Mouse (Mus musculus) midbrain, embryonic 11.5 days (tissue): ENCODE data around the gene Onecut3. TPM values are rescaled to one million over a fixed set of nuclear protein-coding genes. Genes with fewer than 3 reads are reported as not detected.

Source experiments
- ATAC-seq: fragments of 200-750 bp; cut with Nextera tagmentation; 2 replicates; pipeline ENCODE4 v1.8.0; 2017; ENCODE audit warnings: moderate TSS enrichment, moderate library complexity; ENCODE audit not compliant: low FRiP score
- DNase-seq: peaks from one replicate; pipeline ENCODE4 v3.0.0; 2015; ENCODE audit warnings: low spot score; ENCODE audit errors: missing footprints
- H3K27ac ChIP-seq: fragments of 300-500 bp; sonication (generic); 2 replicates; pipeline ENCODE4 v1.5.1; 2014; ENCODE audit warnings: low read depth, low read length
- H3K27me3 ChIP-seq: fragments of 300-500 bp; sonication (generic); 2 replicates; pipeline ENCODE4 v1.6.1; 2014; ENCODE audit warnings: mild to moderate bottlenecking, low read length, moderate library complexity, mixed read lengths; ENCODE audit not compliant: control insufficient read depth, insufficient read depth
- H3K36me3 ChIP-seq: fragments of 300-500 bp; sonication (generic); 2 replicates; pipeline ENCODE4 v1.6.1; 2014; ENCODE audit warnings: mild to moderate bottlenecking, low read length, moderate library complexity, mixed read lengths; ENCODE audit not compliant: control insufficient read depth, insufficient read depth
- H3K4me1 ChIP-seq: fragments of 300-500 bp; sonication (generic); 2 replicates; pipeline ENCODE4 v1.6.1; 2014; ENCODE audit warnings: low read length; ENCODE audit not compliant: control insufficient read depth, insufficient read depth
- H3K4me2 ChIP-seq: fragments of 300-500 bp; sonication (generic); 2 replicates; pipeline ENCODE4 v1.6.1; 2014; ENCODE audit warnings: mild to moderate bottlenecking, moderate library complexity
- H3K4me3 ChIP-seq: fragments of 300-500 bp; sonication (generic); 2 replicates; pipeline ENCODE4 v1.5.1; 2014; ENCODE audit warnings: low read depth, low read length
- H3K9ac ChIP-seq: fragments of 300-500 bp; sonication (generic); 2 replicates; pipeline ENCODE4 v1.6.1; 2014; ENCODE audit warnings: low read length
- H3K9me3 ChIP-seq: fragments of 300-500 bp; sonication (generic); 2 replicates; pipeline ENCODE4 v1.6.1; 2016; ENCODE audit warnings: low read length; ENCODE audit not compliant: control insufficient read depth
- WGBS: fragments of 180-500 bp; shearing (Covaris S2); extraction: QIAGEN DNeasy Blood & Tissue Kit; methylation state at CpG from one replicate; pipeline ENCODE4 v1.1.7; 2014; 5-methylcytosine and 5-hydroxymethylcytosine counted together
- polyA plus RNA-seq: library from polyadenylated mRNA; unstranded; fragments of >200 nt; fragmentation: Nextera tagmentation; extraction: Ambion mirVana; gene quantifications from 2 replicates; pipeline ENCODE4 v1.2.1, GENCODE M21; 2014

Gene Onecut3
- polyA plus RNA-seq, 1 experiment from 2014 or later = 2.8 TPM

- ATAC-seq = no peak
Observed at GRCm38 (mm10) chr10:80460324-80460723, 34.3 kb upstream of the Onecut3 start.

GRCm38 (mm10) chr10:80461346-80461745 is 33.3 kb upstream of the Onecut3 start:
- H3K27me3 ChIP-seq = no peaks in the 10 kb centered on the region
- H3K9me3 ChIP-seq = no peaks in the 10 kb centered on the region
- 77% methylated on average over 7 of the region's 7 CpGs for WGBS
- ATAC-seq (no peak), DNase-seq (no peak)
- H3K4me3 ChIP-seq = no peak overlapping the region
- H3K4me1 ChIP-seq = no peaks in the 10 kb centered on the region
- no peak overlapping the region for H3K9ac ChIP-seq
- no peak overlapping the region for H3K27ac ChIP-seq
- H3K36me3 ChIP-seq = no peaks in the 10 kb centered on the region
- H3K4me2 ChIP-seq = no peak overlapping the region

More at GRCm38 (mm10) chr10:80460324-80460723, 34.3 kb upstream of the Onecut3 start:
- Histone ChIP-seq H3K36me3 (no peaks in the 10 kb centered on the region), H3K27ac (no peak overlapping the region), H3K4me3 (no peak overlapping the region), H3K4me2 (no peak overlapping the region), H3K4me1 (no peaks in the 10 kb centered on the region), H3K9me3 (no peaks in the 10 kb centered on the region), H3K9ac (no peak overlapping the region), H3K27me3 (no peaks in the 10 kb centered on the region; the same call in 1 of the 2 replicates)
- DNase-seq = no peak
- 70% methylated on average over 4 of the region's 4 CpGs for WGBS

- no peak overlapping the region for H3K27ac ChIP-seq
- H3K4me2 ChIP-seq = no peak overlapping the region; the same call in 1 of the 2 replicates
- no peak for ATAC-seq
- H3K27me3 ChIP-seq = no peaks in the 10 kb centered on the region
- no peaks in the 10 kb centered on the region for H3K36me3 ChIP-seq
- no peaks in the 10 kb centered on the region for H3K4me1 ChIP-seq
- WGBS = 8% methylated on average over 19 of the region's 19 CpGs
- no peak overlapping the region for H3K9ac ChIP-seq
- no peak overlapping the region for H3K4me3 ChIP-seq
- DNase-seq = no peak
- no peaks in the 10 kb centered on the region for H3K9me3 ChIP-seq
Observed at GRCm38 (mm10) chr10:80464381-80465035, 30.1 kb upstream of the Onecut3 start.

DNA sequence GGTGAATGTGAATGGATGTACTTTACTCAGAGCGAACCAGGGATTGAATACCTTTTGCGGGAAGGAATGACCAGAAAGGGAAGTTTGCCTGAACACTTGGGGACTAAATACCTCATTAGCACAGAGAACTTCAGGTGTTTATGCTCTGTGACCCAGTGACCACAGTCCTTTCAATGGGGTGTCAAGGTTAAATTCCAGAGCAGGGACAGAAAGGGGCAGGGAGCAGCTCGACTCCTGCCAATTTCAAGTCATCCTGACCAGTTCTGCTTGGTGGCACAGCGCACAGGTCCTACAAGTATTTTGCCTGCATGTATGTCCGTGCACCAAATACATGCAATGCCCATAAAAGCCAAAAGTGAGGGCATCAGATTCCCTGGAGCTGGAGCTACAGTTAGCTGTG is 29.6 kb upstream of the Onecut3 start:
- Histone ChIP-seq H3K4me2 (no peak overlapping the region), H3K9me3 (no peaks in the 10 kb centered on the region), H3K27me3 (no peaks in the 10 kb centered on the region), H3K27ac (no peak overlapping the region), H3K4me1 (no peaks in the 10 kb centered on the region), H3K36me3 (no peaks in the 10 kb centered on the region), H3K4me3 (no peak overlapping the region), H3K9ac (no peak overlapping the region)
- DNase-seq = no peak
- 48% methylated on average over 5 of the region's 5 CpGs for WGBS
- ATAC-seq = no peak

GRCm38 (mm10) chr10:80475290-80475959 is 19.2 kb upstream of the Onecut3 start:
- peaks cover 2% of the 10 kb centered on the region for H3K27me3 ChIP-seq
- H3K9me3 ChIP-seq = no peaks in the 10 kb centered on the region
- H3K27ac ChIP-seq = peak overlapping the region; percentile 37; the same call in 1 of the 2 replicates
- ATAC-seq = peak; percentile 90
- peaks cover 5% of the 10 kb centered on the region for H3K4me1 ChIP-seq
- DNase-seq = peak; percentile 99
- peak overlapping the region; percentile 63 for H3K4me2 ChIP-seq
- H3K4me3 ChIP-seq = peak overlapping the region; percentile 42
- H3K9ac ChIP-seq = peak overlapping the region; percentile 60
- H3K36me3 ChIP-seq = no peaks in the 10 kb centered on the region
- 1% methylated on average over 56 of the region's 58 CpGs for whole genome bisulfite sequencing

GRCm38 (mm10) chr10:80478531-80478930 is 16.1 kb upstream of the Onecut3 start:
- no peaks in the 10 kb centered on the region for H3K9me3 ChIP-seq
- no peaks in the 10 kb centered on the region for H3K36me3 ChIP-seq
- peaks cover 2% of the 10 kb centered on the region; the same call in 1 of the 2 replicates for H3K27me3 ChIP-seq
- 78% methylated on average over 5 of the region's 5 CpGs for WGBS
- no peak overlapping the region for H3K27ac ChIP-seq
- ATAC-seq = no peak
- H3K4me3 ChIP-seq = no peak overlapping the region
- no peak overlapping the region for H3K4me2 ChIP-seq
- no peak overlapping the region for H3K9ac ChIP-seq
- no peak for DNase-seq
- peaks cover 5% of the 10 kb centered on the region for H3K4me1 ChIP-seq

DNA sequence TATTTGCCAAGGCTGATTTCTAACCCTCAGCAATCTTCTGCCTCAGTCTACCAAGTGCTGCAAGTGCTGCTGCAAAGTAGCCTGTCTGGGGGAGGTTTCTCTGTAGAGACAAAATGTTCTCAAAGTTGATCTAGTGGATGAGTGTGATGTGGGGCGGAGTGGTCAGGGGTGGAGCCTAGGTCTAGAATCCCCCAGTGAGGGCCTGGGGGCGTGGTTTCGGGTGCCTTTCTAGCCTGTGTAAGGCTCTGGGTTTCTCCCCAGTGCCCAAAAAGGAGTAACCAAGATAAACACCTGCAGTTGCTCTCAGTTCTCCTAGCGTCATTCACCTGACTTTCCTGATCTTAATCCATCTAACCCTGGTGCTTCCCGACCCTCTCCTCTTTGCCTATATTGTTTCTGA is 13.6 kb upstream of the Onecut3 start:
- ATAC-seq = no peak
- WGBS = 16% methylated on average over 5 of the region's 5 CpGs
- no peaks in the 10 kb centered on the region for H3K4me1 ChIP-seq
- peaks cover 11% of the 10 kb centered on the region for H3K27me3 ChIP-seq
- no peak overlapping the region for H3K4me3 ChIP-seq
- no peak for DNase-seq
- H3K4me2 ChIP-seq = no peak overlapping the region
- no peaks in the 10 kb centered on the region for H3K36me3 ChIP-seq
- H3K9ac ChIP-seq = no peak overlapping the region
- H3K27ac ChIP-seq = no peak overlapping the region
- H3K9me3 ChIP-seq = no peaks in the 10 kb centered on the region

- Histone ChIP-seq H3K4me1 (no peaks in the 10 kb centered on the region), H3K36me3 (no peaks in the 10 kb centered on the region), H3K27ac (no peak overlapping the region), H3K9me3 (no peaks in the 10 kb centered on the region), H3K9ac (no peak overlapping the region), H3K4me2 (no peak overlapping the region), H3K4me3 (no peak overlapping the region), H3K27me3 (peaks cover 50% of the 10 kb centered on the region)
- ATAC-seq (no peak), DNase-seq (no peak)
- WGBS = 78% methylated on average over 7 of the region's 7 CpGs
Observed at GRCm38 (mm10) chr10:80486862-80487379, 7.7 kb upstream of the Onecut3 start.

- H3K4me2 ChIP-seq = no peak overlapping the region
- peaks cover 6% of the 10 kb centered on the region for H3K4me1 ChIP-seq
- no peaks in the 10 kb centered on the region for H3K36me3 ChIP-seq
- peaks cover 81% of the 10 kb centered on the region for H3K27me3 ChIP-seq
- no peak overlapping the region for H3K27ac ChIP-seq
- H3K4me3 ChIP-seq = no peak overlapping the region
- ATAC-seq (no peak), DNase-seq (no peak)
- 1% methylated on average over 22 of the region's 22 CpGs for WGBS
- H3K9ac ChIP-seq = no peak overlapping the region
- no peaks in the 10 kb centered on the region for H3K9me3 ChIP-seq
Observed at GRCm38 (mm10) chr10:80490051-80490450, 4.6 kb upstream of the Onecut3 start.
